Mouse (Mus musculus) ES-E14 (cell line): ENCODE measurements at regions not wholly inside any gene's neighbourhood (a gene's known extent, or its start where the extent isn't known, plus 50 kb on each side); places are given as distances from the start of the nearest gene placed in this dataset.

Source experiments
- HCFC1 ChIP-seq: IDR thresholded peaks from 2 replicates; pipeline ENCODE4 v1.6.1; 2012; ENCODE audit warnings: low read length, inconsistent platforms, borderline replicate concordance; ENCODE audit not compliant: insufficient read depth
- ZNF384 ChIP-seq: IDR thresholded peaks from 2 replicates; pipeline ENCODE4 v1.6.1; 2012; ENCODE audit warnings: low read depth, low read length, inconsistent platforms

GRCm38 (mm10) chr13:37151835-37152516, 101.9 kb upstream of the F13a1 start:
- TF ChIP-seq ZNF384 (no peak), HCFC1 (no peak)
